Mouse (Mus musculus) midbrain, embryonic 16.5 days (tissue): ENCODE data around the gene Noxo1. TPM values are rescaled to one million over a fixed set of nuclear protein-coding genes. Genes with fewer than 3 reads are reported as not detected.

Experiments
- ATAC-seq: fragments of 200-750 bp; cut with Nextera tagmentation; 2 replicates; pipeline ENCODE4 v1.8.0; 2017; ENCODE audit warnings: moderate TSS enrichment
- H3K27ac ChIP-seq: fragments of 300-500 bp; sonication (generic); 2 replicates; pipeline ENCODE4 v1.5.1; 2014; ENCODE audit warnings: mild to moderate bottlenecking, low read length, mixed read lengths
- H3K27me3 ChIP-seq: fragments of 300-500 bp; sonication (generic); 2 replicates; pipeline ENCODE4 v1.6.1; 2014; ENCODE audit warnings: low read depth, low read length, mixed read lengths; ENCODE audit not compliant: control insufficient read depth, insufficient read depth
- H3K36me3 ChIP-seq: fragments of 300-500 bp; sonication (generic); 2 replicates; pipeline ENCODE4 v1.6.1; 2014; ENCODE audit warnings: mild to moderate bottlenecking, low read length, moderate library complexity, mixed read lengths; ENCODE audit not compliant: control insufficient read depth, insufficient read depth
- H3K4me1 ChIP-seq: fragments of 300-500 bp; sonication (generic); 2 replicates; pipeline ENCODE4 v1.6.1; 2014; ENCODE audit warnings: mild to moderate bottlenecking, low read length, mixed read lengths; ENCODE audit not compliant: control insufficient read depth, insufficient read depth
- H3K4me2 ChIP-seq: fragments of 300-500 bp; sonication (generic); 2 replicates; pipeline ENCODE4 v1.6.1; 2014; ENCODE audit warnings: mild to moderate bottlenecking, low read length, mixed read lengths
- H3K4me3 ChIP-seq: fragments of 300-500 bp; sonication (generic); 2 replicates; pipeline ENCODE4 v1.5.1; 2014; ENCODE audit warnings: low read depth, mild to moderate bottlenecking, low read length, moderate library complexity, mixed read lengths
- H3K9ac ChIP-seq: fragments of 300-500 bp; sonication (generic); 2 replicates; pipeline ENCODE4 v1.6.1; 2014; ENCODE audit warnings: low read depth, low read length, mixed read lengths
- H3K9me3 ChIP-seq: fragments of 300-500 bp; sonication (generic); replicated peaks from 2 replicates; pipeline ENCODE4 v1.6.1; 2014; ENCODE audit warnings: mild to moderate bottlenecking, low read length, mixed read lengths; ENCODE audit not compliant: control insufficient read depth, poor library complexity, severe bottlenecking
- WGBS: fragments of 180-500 bp; shearing (Covaris S2); extraction: QIAGEN DNeasy Blood & Tissue Kit; methylation state at CpG from one replicate; pipeline ENCODE4 v1.1.7; 2014; 5-methylcytosine and 5-hydroxymethylcytosine counted together
- polyA plus RNA-seq: library from polyadenylated mRNA; unstranded; fragments of >200 nt; fragmentation: Nextera tagmentation; extraction: Ambion mirVana; gene quantifications from 2 replicates; pipeline ENCODE4 v1.2.1, GENCODE M21; 2015

The Noxo1 gene
- polyA plus RNA-seq, 1 experiment from 2014 or later = 2.2 TPM

- no peaks in the 10 kb centered on the region for H3K27me3 ChIP-seq
- H3K4me2 ChIP-seq = peak within 1 kb of the TSS; percentile 64
- H3K4me3 ChIP-seq = peak within 1 kb of the TSS; percentile 78
- 0 out of 2 replicates have a peak, but pooled peaks cover 4% of the 10 kb centered on the region for H3K36me3 ChIP-seq
- under 1% methylated on average over 46 of the region's 55 CpGs for WGBS
- peak; percentile 74 for ATAC-seq
- peak within 1 kb of the TSS; percentile 94 for H3K27ac ChIP-seq
- no peaks in the 10 kb centered on the region for H3K9me3 ChIP-seq
- peak within 1 kb of the TSS; percentile 97 for H3K9ac ChIP-seq
- H3K4me1 ChIP-seq = peaks cover 32% of the 10 kb centered on the region
These were observed 6.6 kb upstream of the Noxo1 start, which contains the start of gene Syngr3 for GRCm38 (mm10) chr17:24689251-24690081. TSS of gene Syngr3 (minus strand) at chr17:24689955.

GRCm38 (mm10) chr17:24692385-24692784, 3.6 kb upstream of the Noxo1 start:
- Histone ChIP-seq H3K27ac (no peak overlapping the region), H3K4me1 (peaks cover 46% of the 10 kb centered on the region), H3K9me3 (no peaks in the 10 kb centered on the region), H3K4me2 (no peak overlapping the region), H3K4me3 (no peak overlapping the region), H3K36me3 (0 out of 2 replicates have a peak, but pooled peaks cover 4% of the 10 kb centered on the region), H3K27me3 (no peaks in the 10 kb centered on the region), H3K9ac (no peak overlapping the region)
- WGBS = 92% methylated on average over 5 of the region's 5 CpGs
- ATAC-seq = no peak

- H3K36me3 ChIP-seq = 0 out of 2 replicates have a peak, but pooled peaks cover 8% of the 10 kb centered on the region
- peak overlapping the region; percentile 77 for H3K4me2 ChIP-seq
- no peak; the same call in 1 of the 2 replicates for ATAC-seq
- no peaks in the 10 kb centered on the region for H3K9me3 ChIP-seq
- 7% methylated on average over 47 of the region's 51 CpGs for WGBS
- peak overlapping the region; percentile 88 for H3K27ac ChIP-seq
- no peaks in the 10 kb centered on the region for H3K27me3 ChIP-seq
- H3K4me3 ChIP-seq = peak overlapping the region; percentile 53
- H3K4me1 ChIP-seq = peaks cover 26% of the 10 kb centered on the region
- H3K9ac ChIP-seq = peak overlapping the region; percentile 79
These were observed 566 bp upstream of the Noxo1 start for GRCm38 (mm10) chr17:24695326-24696010.

GRCm38 (mm10) chr17:24697985-24698384, 2.0 kb downstream of the Noxo1 start:
- no peak overlapping the region for H3K4me3 ChIP-seq
- peaks cover 17% of the 10 kb centered on the region for H3K4me1 ChIP-seq
- no peak overlapping the region for H3K4me2 ChIP-seq
- H3K9ac ChIP-seq = 0 out of 2 replicates have a peak overlapping the region, but pooled peaks have one; percentile 14
- no peak for ATAC-seq
- H3K27ac ChIP-seq = no peak overlapping the region
- no peaks in the 10 kb centered on the region for H3K27me3 ChIP-seq
- 17% methylated on average over 5 of the region's 5 CpGs for WGBS
- H3K36me3 ChIP-seq = peaks cover 19% of the 10 kb centered on the region
- H3K9me3 ChIP-seq = no peaks in the 10 kb centered on the region

GRCm38 (mm10) chr17:24698715-24699114, 2.7 kb downstream of the Noxo1 start:
- H3K4me1 ChIP-seq = peaks cover 17% of the 10 kb centered on the region
- H3K27me3 ChIP-seq = no peaks in the 10 kb centered on the region
- H3K9me3 ChIP-seq = no peaks in the 10 kb centered on the region
- H3K4me2 ChIP-seq = no peak overlapping the region
- no peak for ATAC-seq
- H3K36me3 ChIP-seq = peaks cover 20% of the 10 kb centered on the region
- no peak overlapping the region for H3K9ac ChIP-seq
- H3K4me3 ChIP-seq = no peak overlapping the region
- H3K27ac ChIP-seq = no peak overlapping the region
- 75% methylated on average over 9 of the region's 9 CpGs for WGBS

- H3K4me1 ChIP-seq = peaks cover 17% of the 10 kb centered on the region
- no peaks in the 10 kb centered on the region for H3K27me3 ChIP-seq
- H3K9me3 ChIP-seq = no peaks in the 10 kb centered on the region
- H3K4me3 ChIP-seq = no peak overlapping the region
- no peak overlapping the region for H3K9ac ChIP-seq
- H3K4me2 ChIP-seq = no peak overlapping the region
- no peak for ATAC-seq
- WGBS = 85% methylated on average over 2 of the region's 2 CpGs
- peaks cover 27% of the 10 kb centered on the region for H3K36me3 ChIP-seq
- no peak overlapping the region for H3K27ac ChIP-seq
These were observed 3.4 kb downstream of the Noxo1 start for GRCm38 (mm10) chr17:24699473-24699872.

GRCm38 (mm10) chr17:24701251-24701650, 5.2 kb downstream of the Noxo1 start:
- Histone ChIP-seq H3K27ac (no peak overlapping the region), H3K9ac (no peak overlapping the region), H3K9me3 (no peaks in the 10 kb centered on the region), H3K4me2 (no peak overlapping the region), H3K36me3 (peaks cover 33% of the 10 kb centered on the region), H3K4me3 (no peak overlapping the region), H3K27me3 (no peaks in the 10 kb centered on the region), H3K4me1 (peaks cover 9% of the 10 kb centered on the region)
- WGBS = 92% methylated on average over 9 of the region's 9 CpGs
- no peak for ATAC-seq

GRCm38 (mm10) chr17:24705821-24706220, 9.8 kb downstream of the Noxo1 start:
- no peak for ATAC-seq
- Histone ChIP-seq H3K36me3 (peaks cover 27% of the 10 kb centered on the region), H3K4me1 (peaks cover 10% of the 10 kb centered on the region), H3K4me2 (no peak overlapping the region), H3K27me3 (no peaks in the 10 kb centered on the region), H3K9ac (no peak overlapping the region), H3K4me3 (no peak overlapping the region), H3K9me3 (no peaks in the 10 kb centered on the region), H3K27ac (no peak overlapping the region)
- 93% methylated on average over 3 of the region's 3 CpGs for WGBS
